Mouse (Mus musculus) adipocyte (in vitro differentiated cells): Measurements from ENCODE around the gene Bcl6.
A peak's percentile ranks its signal among the peaks of the same experiment; 100 is the strongest.

Experiments used
- DNase-seq: peaks from one replicate; pipeline ENCODE4 v3.0.0-alpha.2; 2016; ENCODE audit warnings: low spot score

Bcl6 gene

DNA sequence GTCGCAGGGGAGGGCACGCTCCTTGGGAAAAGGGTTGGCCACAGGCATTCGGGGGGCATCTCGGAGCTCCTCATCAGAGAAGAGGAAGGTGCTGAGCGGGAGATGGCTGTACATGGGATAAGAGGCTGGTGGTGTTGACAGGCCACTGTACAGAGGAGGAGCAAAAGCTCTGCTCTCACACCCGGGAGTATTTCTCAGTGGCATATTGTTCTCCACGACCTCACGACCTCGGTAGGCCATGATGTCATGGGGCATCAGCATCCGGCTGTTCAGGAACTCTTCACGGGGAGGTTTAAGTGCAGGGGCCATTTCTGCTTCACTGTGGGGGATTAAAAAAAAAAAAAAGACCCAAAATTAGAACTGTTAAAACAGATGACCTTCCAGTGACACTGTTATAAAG is 15.8 kb downstream of the Bcl6 start:
- no peak for DNase-seq

DNA sequence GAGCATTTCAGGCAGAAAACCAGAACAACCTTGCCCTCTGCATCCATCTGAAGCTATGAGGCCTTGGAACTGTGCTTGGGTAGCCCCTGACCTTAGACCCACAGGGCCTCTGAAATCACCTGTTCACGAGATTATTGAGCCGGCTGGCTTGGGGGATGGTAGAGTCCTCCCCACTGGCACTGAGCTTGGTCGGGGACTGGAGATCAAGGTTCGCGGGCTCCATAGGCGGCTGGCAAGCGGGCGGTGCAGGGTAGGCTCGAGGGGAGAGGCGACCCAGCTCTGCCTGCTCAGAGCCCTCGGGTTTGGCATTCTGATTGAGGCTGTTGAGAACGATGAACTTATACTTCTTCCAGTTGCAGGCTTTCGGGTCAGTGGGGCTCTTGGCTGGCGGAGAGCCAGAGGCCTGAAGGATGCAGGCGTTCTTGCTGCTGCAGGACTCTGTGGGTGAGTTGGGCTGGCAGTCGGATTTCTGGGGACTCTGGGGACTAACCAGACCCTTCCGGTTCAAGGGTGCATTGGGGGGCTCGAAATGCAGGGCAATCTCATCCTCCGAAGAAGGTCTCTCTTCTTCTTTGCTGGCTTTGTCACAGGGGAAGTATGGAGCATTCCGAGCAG is 16.4 kb downstream of the Bcl6 start:
- no peak for DNase-seq

DNA sequence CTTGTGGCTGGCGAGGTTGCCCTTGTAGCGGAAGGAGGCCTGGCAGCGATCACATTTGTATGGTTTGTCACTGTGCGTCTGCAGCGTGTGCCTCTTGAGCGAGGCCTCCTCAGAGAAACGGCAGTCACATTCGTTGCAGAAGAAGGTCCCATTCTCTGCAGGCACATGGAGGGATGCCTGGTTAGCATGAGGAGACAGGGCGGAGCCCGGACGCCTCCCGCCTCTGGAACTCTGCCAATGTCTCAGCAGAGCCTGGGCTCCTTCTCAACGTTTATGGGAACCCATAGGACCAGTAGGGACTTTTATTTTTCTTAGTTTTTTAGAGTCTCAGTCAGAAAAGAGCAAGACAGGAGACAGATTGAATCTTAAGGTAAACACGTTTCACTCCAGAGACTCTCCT is 18.7 kb downstream of the Bcl6 start:
- no peak for DNase-seq

DNA sequence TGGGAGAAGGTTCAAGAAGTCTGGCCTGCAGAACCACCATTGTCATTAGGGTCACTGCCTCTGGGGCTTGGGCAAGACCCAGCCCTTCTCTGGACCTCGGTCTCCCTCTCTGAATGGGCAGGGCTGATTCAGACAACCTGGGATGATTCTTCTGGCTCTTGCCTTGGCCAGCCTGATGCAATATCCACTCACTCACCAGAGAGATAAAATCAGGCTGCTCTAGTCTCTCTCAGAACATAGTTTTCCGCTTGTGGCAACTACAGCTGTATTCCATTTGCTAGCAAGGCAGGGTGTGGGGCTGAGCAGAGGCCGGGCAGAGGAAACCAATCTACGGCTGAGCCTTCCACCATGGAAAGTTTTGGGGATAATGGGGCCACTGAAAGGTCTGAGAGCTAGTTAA is 19.8 kb downstream of the Bcl6 start:
- DNase-seq: no peak

DNA sequence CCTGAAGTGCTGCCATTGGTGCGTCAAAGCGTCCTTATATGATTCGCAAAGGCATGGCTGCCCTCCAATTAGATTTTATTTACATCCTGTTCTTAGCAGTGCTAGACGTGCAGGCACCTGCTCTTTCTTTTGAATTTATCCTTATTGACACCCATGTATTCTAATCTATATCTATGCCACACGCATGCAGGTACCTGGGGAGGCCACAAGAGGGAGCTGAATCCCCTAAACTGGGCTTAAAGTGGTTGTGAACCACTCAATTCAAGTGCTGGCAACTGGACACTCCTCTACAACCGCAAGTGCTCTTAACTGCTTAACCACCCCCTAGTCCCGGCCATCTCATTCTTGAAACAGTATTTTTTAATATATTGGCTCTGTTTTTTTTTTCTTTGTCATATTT is 21.4 kb downstream of the Bcl6 start:
- no peak for DNase-seq

DNA sequence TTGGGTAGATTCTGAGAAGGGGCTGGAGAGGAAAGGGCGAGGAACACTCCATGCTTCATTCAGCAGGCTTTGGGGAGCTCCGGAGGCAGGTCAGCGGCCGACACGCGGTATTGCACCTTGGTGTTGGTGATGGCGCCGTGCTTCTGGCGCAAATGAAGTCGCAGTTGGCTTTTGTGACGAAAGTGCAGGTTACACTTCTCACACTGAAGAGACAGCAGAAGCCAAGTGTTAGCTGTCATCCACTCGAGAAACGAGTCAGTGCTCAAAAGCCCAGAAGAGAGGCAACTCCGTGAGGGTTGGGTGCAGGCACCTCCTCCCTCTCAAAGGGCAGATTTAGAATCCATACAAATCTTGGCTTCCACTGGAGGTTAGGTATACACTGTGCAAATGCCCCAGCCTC is 22.6 kb downstream of the Bcl6 start:
- no peak for DNase-seq

DNA sequence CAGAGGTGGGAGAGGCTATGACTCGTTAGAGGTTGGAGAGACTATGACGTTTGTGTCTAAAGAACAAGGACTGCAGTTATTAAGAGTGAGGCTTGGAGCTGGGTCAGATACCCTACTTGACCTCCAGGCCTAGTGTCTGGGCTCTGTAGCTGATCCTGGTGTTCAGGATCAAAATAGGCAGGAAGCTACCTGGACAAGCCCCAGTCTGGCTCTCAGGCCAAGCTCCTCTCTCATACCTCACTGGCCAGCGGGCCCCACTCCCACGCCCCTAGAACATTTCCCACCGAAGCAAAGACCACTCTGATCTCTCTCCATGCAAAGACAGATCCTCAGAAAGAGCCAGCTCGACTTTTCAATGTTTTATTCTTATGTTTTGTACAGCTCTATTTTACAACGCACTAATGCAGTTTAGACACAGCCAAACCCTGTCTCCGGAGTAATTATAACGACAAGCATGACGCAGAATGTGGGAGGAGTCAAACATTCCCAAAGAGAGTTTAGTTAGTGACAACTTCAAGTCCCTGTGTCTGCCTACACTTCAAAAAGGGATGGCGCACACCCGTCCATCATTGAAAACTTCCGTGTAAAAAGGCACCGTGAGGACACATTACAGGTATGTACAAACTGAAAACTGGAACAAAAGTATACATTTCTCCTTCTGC is 23.8 kb downstream of the Bcl6 start:
- DNase-seq: no peak

DNA sequence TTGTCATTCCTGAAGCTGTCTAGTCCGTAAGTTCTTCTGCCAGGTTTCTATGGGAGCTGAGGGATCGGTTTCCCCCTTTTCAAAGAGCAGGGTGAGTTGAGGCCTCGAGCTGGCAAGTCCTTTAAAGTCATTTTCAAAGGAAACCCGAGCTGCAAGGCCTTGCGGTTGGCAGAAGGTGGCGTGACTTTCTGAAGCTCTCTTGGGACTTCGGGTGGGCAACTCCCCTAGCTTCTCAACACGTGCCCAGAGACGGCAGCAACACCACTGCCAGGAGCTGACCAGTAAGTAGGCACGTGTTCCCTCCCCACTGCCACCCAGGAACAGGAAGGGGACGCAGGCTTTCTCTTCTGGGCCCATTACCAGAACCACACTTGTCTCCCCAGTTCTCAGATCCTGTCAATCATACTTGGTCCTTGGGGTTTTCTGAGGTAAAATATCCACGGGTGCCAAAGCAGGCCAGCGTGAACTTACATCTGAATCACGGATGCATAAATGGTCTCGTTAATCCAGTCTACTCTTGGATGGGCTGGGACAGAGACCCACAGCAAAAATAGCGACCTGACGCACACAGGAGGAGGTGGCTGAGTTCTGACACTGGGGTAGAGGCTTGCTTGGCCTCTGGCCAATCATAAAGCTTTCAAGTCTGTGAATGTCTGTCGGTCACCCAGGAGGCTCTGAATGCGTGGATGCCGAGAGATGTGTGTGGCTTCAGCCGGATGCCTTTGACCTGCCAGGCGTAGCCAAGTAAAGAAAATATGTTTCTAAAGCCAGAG is 24.6 kb downstream of the Bcl6 start:
- no peak for DNase-seq

DNA sequence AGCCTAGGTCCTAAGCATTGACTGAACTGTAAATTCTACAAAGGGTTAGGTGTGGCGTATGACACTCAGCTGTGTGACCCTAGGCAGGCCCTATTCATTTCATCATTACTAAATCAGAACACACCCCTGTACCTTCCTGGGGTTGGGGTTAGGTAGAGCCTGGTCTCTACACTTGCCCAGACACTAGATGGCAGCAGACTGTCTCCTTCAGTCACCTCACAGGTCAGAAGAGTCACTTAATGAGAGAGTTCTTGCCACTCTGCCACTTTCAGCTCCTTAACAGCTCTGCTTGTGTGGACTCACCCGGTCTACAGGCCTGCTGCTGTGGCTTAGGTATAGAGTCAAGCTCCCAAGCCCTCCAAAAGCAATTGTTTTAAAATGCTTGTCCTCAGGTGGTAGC is 26.3 kb downstream of the Bcl6 start:
- DNase-seq: peak; percentile 76

DNA sequence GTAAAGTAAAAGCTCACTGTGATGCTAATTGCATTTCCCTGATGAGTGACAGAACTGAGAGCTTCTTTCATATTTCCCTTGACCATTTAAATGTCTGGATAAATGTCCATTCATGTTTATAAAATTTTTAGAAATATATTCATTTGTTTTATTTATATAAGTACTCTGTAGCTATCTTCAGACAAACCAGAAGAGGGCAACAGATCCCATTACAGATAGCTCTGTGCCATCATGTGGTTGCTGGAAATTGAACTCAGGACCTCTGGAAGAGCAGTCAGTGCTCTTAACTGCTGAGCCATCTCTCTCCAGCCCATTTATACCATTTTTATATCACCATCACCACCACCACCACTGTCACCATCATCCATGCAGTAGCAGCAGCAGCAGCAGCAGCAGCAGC is 29.7 kb downstream of the Bcl6 start:
- DNase-seq: no peak

DNA sequence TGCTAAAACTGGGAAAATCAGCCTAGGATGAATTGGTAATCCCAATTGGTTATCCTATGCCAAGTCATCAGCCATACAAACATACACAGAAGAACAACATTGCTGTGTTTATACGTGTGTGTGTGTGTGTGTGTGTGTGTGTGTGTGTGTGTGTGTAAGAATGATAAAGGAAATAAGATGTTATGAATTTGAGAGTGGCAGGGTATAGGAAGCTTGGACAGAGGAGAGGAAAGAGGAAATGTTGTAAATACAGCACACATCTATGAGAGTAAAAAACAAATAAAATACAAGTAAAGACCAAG is 34.7 kb downstream of the Bcl6 start:
- no peak for DNase-seq

DNA sequence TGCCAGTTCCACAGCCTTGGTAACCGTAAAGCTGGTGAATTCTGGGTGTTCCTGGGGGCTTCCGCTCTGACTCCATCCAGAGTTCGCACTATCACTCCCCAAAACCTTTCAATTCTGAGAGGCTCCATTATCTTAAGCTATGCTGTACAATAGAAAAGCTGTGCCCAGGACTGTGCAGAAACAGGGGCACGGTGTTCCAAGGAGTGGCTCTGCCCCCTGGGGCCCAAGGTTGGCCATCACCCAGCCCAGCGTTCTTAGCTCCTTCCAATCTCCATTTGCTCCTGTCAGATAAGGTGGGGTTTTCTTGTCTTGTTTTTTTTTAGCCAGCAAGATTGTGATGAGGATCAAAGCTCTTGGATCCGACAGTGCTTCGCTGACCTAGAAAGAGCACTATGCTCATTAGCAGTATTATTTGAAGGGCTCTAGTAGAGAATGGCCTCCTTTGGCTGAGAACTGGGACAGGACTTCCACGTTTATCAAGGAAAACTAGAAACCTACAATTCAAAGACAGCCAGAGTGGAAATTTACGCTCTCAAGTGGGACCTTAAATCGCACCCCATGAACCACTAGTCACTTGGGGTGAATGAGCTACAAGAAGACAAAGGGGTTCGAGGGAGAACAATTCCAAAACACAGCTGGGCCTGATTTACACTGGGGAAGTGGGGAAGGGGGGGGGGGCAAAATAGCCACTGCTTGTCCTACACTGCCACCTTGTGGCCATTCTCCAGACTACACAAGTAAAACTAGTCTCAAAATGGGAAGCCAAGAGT is 35.3 kb downstream of the Bcl6 start:
- DNase-seq: peak; percentile 82

DNA sequence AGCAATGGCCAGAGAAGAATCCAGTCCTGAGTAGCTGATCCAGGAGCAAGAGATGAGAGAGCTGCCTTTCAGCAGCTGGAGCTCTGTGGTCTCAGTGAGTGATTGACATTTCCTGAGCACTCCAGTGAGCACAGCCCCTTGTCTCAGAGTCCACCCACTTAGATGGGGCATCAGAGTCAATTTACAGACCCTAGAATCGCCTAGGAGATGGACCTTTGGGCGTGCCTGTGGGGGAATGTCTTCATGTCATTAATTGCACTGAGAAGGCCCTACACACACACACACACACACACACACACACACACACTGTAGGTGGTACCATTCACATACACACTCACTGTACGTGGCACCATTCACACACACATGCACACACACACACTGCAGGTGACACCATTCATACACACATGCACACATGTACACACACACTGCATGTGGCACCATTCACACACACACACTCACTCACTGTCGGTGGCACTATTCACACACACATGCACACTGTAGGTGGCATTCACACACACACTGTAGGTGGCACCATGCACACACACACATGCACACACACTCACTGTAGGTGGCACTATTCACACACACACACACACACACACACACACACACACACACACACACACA is 36.4 kb downstream of the Bcl6 start:
- no peak for DNase-seq

DNA sequence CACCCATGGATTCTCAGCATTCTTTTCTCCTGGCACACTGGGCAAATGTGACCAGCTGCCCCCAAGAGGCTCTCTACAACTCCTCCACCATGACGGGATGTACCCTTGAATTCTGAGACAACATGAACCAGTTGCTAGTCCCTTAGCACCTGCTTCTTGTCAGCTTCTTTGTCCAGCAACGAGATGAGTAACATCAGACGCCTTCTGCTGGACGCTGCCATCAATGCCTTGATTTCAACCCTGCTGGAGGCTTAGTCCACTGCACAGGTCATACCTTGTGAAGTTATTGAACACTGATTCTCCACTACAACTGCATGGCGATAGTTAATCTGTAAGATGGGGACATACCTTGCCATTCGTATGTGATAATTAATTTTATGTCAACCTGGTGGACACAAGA is 41.0 kb downstream of the Bcl6 start:
- no peak for DNase-seq

DNA sequence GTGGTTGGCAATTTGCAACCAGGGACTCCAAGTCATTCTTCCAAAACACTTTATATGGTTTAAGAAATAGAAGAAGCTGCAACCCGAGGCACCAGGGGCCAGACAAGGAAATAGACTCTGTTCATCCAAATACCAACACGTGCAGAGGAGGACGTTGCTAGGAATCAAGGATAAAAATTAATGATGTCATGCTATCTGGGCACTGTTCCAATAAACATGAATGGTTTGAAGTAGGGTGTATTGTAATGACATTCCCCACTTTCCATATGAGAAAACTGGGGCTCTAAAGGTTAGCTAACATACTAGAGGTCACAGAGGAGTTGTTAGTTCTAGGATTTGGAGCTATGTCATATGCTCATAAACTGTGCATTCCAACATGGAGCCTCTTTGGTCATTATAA is 43.9 kb downstream of the Bcl6 start:
- DNase-seq: no peak

DNA sequence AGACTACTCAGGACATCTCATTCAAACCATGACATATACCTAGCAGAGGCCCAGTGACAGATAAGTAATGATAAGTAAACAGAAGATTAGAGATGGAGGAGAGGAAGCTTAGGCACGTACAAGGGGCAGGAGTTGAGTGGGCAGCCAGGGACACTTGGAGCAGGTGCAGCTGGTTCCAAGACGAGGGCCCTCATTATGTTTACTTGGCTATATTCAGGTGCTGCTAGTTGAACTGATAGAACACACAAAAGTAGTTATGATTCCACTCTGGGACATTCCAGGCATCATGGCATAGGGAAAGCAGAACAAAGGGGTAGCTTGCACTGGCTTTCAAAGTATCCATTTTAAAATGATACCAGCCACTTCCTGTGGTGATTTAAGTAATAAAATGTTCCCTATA is 54.3 kb downstream of the Bcl6 start:
- no peak for DNase-seq

DNA sequence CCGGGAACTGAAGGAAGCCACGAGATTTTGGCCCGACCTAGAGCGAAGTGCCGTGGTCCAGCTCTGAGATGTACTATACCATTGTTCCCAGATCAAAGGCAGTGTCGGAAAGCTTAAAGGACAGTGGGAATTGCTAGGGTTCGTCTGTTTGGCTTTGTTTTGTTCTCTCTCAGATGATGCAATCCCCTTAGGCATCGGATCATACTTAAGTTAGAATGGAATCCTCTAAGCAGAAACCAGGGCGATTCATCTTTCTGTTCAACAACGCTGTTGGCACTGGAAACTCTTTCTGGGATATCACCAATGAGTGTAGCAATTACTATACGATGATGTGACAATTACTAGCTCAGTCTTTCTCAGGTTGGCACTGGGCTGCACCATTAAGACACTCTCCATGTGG is 56.4 kb downstream of the Bcl6 start, which contains the start of gene Rtp2:
Gene Rtp2, minus strand, starts transcription at position 101 of the 400 bp plus-strand sequence.
- no peak for DNase-seq

DNA sequence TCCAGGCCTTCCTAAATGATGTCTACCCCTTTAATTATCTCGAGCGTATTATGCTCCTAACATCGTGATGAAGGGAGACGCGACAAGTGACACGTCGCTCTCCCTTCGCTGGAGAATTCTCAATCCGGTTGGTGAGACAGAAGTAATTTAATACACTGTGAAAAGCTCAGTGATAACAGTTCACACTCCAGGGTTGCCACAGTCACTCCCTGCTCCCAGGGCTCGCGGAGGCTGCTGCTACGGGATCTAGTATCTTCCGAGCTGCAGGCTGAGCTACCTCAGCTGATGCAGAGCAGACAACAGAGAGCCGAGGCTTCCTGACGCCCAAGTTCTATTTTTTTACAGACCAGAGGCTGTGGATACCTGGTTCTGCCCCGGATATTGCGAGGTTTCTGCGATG is 57.4 kb downstream of the Bcl6 start:
- no peak for DNase-seq

DNA sequence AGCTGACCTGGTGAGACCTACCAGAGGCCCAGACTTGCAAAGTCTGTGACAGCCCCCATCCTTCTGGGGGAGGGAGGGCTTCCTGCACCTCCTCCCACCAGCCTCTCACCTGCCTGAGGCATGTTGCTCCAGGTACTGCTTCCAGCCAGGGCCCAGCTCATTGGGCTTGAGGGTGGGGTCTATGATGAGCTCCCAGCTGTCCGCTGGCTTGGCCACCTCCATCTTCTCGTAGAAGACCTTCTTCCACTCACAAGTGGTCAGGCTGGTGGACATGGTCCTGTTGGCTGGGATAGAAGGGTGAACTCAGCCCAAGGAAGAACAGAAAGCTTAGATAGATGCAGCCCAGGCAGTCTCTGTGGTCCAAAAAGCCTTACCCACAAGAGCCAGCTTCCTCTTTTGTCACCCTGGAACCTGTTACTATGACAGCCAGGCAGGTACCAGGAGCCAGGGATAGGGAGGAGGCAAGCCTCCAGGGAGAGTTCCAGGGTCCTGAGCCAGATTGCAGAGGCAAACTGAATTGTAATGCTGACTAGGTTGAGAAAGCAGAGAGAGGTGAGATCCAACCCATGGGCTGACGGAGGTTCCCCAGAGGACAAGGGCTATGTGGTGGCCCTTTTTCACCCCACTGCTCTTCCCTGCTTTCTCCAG is 58.1 kb downstream of the Bcl6 start:
- no peak for DNase-seq

DNA sequence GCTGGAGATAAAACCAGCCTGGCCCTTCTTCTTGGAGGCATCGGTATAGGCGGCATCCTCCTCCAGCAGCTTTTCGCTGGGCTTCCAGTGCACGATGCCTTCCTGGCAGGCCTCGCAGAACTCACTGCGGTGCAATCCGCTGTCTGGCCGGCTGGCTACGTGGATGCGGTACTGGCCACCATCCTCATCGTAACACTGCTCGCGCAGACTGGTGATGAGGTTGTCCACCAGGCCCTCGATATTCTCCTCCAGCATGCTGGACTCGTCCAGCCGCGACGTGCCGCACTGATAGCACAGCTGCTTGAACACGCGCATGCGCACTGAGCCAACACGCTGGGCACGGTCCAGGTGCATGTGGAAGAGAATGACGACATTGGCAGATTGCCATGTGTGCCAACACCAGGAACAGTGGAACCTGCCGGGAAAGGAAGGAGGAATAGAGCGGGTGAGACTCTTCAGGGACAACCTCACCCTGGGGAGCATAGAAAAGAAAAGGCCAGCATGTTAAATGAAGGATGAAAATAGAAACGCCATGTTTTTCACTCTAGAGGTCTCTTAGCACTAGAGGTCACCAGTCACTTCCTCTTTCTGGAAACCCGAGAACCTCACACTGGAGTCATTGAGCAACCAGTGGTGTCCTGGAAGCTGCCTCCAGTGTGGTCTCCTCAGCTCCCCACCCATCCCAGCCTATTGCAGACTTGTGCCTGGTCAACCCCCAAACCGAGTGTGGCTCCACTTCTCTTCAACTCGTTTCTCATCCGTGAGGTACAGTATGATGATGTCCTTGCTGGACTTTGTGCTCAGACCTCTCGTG is 61.1 kb downstream of the Bcl6 start:
- DNase-seq: no peak

DNA sequence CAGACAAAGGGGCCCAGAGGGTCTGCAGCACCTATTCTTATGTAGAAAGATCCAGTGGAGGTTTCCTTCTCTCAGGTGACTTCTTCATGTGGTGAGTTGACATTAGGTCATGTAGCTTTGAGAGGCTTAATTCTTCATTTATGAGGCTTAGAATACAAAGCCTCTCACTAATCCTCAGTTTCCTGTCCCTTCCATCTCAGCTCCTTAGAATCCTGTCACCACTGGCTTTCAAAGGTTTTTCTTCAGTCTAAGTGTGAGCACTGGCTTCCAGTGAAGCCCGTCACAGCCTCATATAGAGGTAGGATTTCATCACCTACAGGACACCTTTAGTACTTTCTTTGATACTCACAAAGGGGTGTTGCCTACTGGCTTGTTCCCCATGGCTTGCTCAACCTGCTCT is 65.7 kb downstream of the Bcl6 start:
- no peak for DNase-seq
